Mouse (Mus musculus): Measurements from ENCODE around the gene Cntd1. TPM values are rescaled to one million over a fixed set of nuclear protein-coding genes. Genes with fewer than 3 reads are reported as not detected.
"Not testable (repeated sequence)": the region's sequence is repeated elsewhere in the genome, so short reads cannot be mapped to it uniquely, and the experiment has no call there.

Cntd1 gene
- polyA plus RNA-seq, 1 experiment from 2014 or later: 0.29 TPM

- 89% methylated on average over 5 of the region's 5 CpGs for WGBS (ENCODE audit: missing documents)
- no peak within 1 kb of the TSS for H3K4me3 ChIP-seq (ENCODE audit: inconsistent target)
- H3K36me3 ChIP-seq (ENCODE audit: inconsistent target): peaks cover 53% of the 10 kb centered on the region
- no peaks in the 10 kb centered on the region for H3K79me2 ChIP-seq (ENCODE audit: inconsistent target)
- no peak within 1 kb of the TSS for H3K27ac ChIP-seq
Measured at GRCm38 (mm10) chr11:101324763-101325162, 46.0 kb downstream of the Cntd1 start, which contains the start of gene Aoc2. Gene Aoc2 (plus strand): TSS chr11:101325063.

- H3K79me2 ChIP-seq (ENCODE audit: inconsistent target); H3K4me3 ChIP-seq (ENCODE audit: inconsistent target); H3K27ac ChIP-seq: not testable (repeated sequence)
- WGBS (ENCODE audit: missing documents): 96% methylated on average over 9 of the region's 11 CpGs
- H3K36me3 ChIP-seq (ENCODE audit: inconsistent target): peaks cover 49% of the 10 kb centered on the region
Measured at GRCm38 (mm10) chr11:101325201-101325600, 46.4 kb downstream of the Cntd1 start.

- 94% methylated on average over 11 of the region's 11 CpGs for WGBS (ENCODE audit: missing documents)
- Histone ChIP-seq H3K79me2 (ENCODE audit: inconsistent target) (no peaks in the 10 kb centered on the region), H3K27ac (no peak overlapping the region), H3K4me3 (ENCODE audit: inconsistent target) (no peak overlapping the region), H3K36me3 (ENCODE audit: inconsistent target) (peaks cover 40% of the 10 kb centered on the region)
Measured at GRCm38 (mm10) chr11:101326147-101326546, 47.3 kb downstream of the Cntd1 start.

GRCm38 (mm10) chr11:101327311-101327710, 48.5 kb downstream of the Cntd1 start:
- H3K79me2 ChIP-seq (ENCODE audit: inconsistent target): no peaks in the 10 kb centered on the region
- 74% methylated on average over 3 of the region's 3 CpGs for WGBS (ENCODE audit: missing documents)
- no peak overlapping the region for H3K27ac ChIP-seq
- H3K36me3 ChIP-seq (ENCODE audit: inconsistent target): peaks cover 28% of the 10 kb centered on the region
- H3K4me3 ChIP-seq (ENCODE audit: inconsistent target): no peak overlapping the region

GRCm38 (mm10) chr11:101328941-101329635, 50.3 kb downstream of the Cntd1 start:
- no peaks in the 10 kb centered on the region for H3K79me2 ChIP-seq (ENCODE audit: inconsistent target)
- 90% methylated on average over 6 of the region's 6 CpGs for WGBS (ENCODE audit: missing documents)
- H3K4me3 ChIP-seq (ENCODE audit: inconsistent target): no peak overlapping the region
- no peak overlapping the region for H3K27ac ChIP-seq
- H3K36me3 ChIP-seq (ENCODE audit: inconsistent target): peaks cover 10% of the 10 kb centered on the region; the same call in 1 of the 2 replicates

GRCm38 (mm10) chr11:101330371-101330924, 51.6 kb downstream of the Cntd1 start, which contains the start of gene Aoc3:
Gene Aoc3 (plus strand): TSS chr11:101330605.
- 84% methylated on average over 7 of the region's 7 CpGs for WGBS (ENCODE audit: missing documents)
- H3K79me2 ChIP-seq (ENCODE audit: inconsistent target): no peaks in the 10 kb centered on the region
- H3K36me3 ChIP-seq (ENCODE audit: inconsistent target): no peaks in the 10 kb centered on the region; the same call in 1 of the 2 replicates
- no peak within 1 kb of the TSS for H3K27ac ChIP-seq
- no peak within 1 kb of the TSS for H3K4me3 ChIP-seq (ENCODE audit: inconsistent target)

GRCm38 (mm10) chr11:101330961-101331360, 52.1 kb downstream of the Cntd1 start:
- not testable (repeated sequence) for H3K79me2 ChIP-seq (ENCODE audit: inconsistent target); H3K27ac ChIP-seq; H3K36me3 ChIP-seq (ENCODE audit: inconsistent target); H3K4me3 ChIP-seq (ENCODE audit: inconsistent target)
- WGBS (ENCODE audit: missing documents): 91% methylated on average over 5 of the region's 6 CpGs

- Histone ChIP-seq H3K4me3 (ENCODE audit: inconsistent target) (no peak overlapping the region), H3K36me3 (ENCODE audit: inconsistent target) (no peaks in the 10 kb centered on the region), H3K27ac (no peak overlapping the region), H3K79me2 (ENCODE audit: inconsistent target) (no peaks in the 10 kb centered on the region)
- WGBS (ENCODE audit: missing documents): 90% methylated on average over 3 of the region's 3 CpGs
Measured at GRCm38 (mm10) chr11:101332537-101332936, 53.7 kb downstream of the Cntd1 start.

- H3K36me3 ChIP-seq (ENCODE audit: inconsistent target): no peaks in the 10 kb centered on the region
- no peak overlapping the region for H3K27ac ChIP-seq
- 83% methylated on average over 10 of the region's 10 CpGs for WGBS (ENCODE audit: missing documents)
- H3K4me3 ChIP-seq (ENCODE audit: inconsistent target): no peak overlapping the region
- no peaks in the 10 kb centered on the region for H3K79me2 ChIP-seq (ENCODE audit: inconsistent target)
Measured at GRCm38 (mm10) chr11:101334023-101334422, 55.2 kb downstream of the Cntd1 start.

- WGBS (ENCODE audit: missing documents): 72% methylated on average over 6 of the region's 6 CpGs
- Histone ChIP-seq H3K36me3 (ENCODE audit: inconsistent target) (no peaks in the 10 kb centered on the region), H3K27ac (no peak overlapping the region), H3K4me3 (ENCODE audit: inconsistent target) (no peak overlapping the region), H3K79me2 (ENCODE audit: inconsistent target) (no peaks in the 10 kb centered on the region)
Measured at GRCm38 (mm10) chr11:101334516-101334915, 55.7 kb downstream of the Cntd1 start.

- H3K36me3 ChIP-seq (ENCODE audit: inconsistent target): no peaks in the 10 kb centered on the region
- H3K4me3 ChIP-seq (ENCODE audit: inconsistent target): no peak overlapping the region
- H3K27ac ChIP-seq: no peak overlapping the region
- H3K79me2 ChIP-seq (ENCODE audit: inconsistent target): no peaks in the 10 kb centered on the region
- 86% methylated on average over 9 of the region's 9 CpGs for WGBS (ENCODE audit: missing documents)
Measured at GRCm38 (mm10) chr11:101335685-101336084, 56.9 kb downstream of the Cntd1 start.

GRCm38 (mm10) chr11:101338123-101338760, 59.4 kb downstream of the Cntd1 start:
- no peak overlapping the region for H3K27ac ChIP-seq
- no peak overlapping the region for H3K4me3 ChIP-seq (ENCODE audit: inconsistent target)
- no peaks in the 10 kb centered on the region for H3K36me3 ChIP-seq (ENCODE audit: inconsistent target)
- WGBS (ENCODE audit: missing documents): 3% methylated on average over 8 of the region's 9 CpGs
- no peaks in the 10 kb centered on the region for H3K79me2 ChIP-seq (ENCODE audit: inconsistent target)
